Mouse (Mus musculus): Measurements from ENCODE around the gene Rnf5. TPM values are rescaled to one million over a fixed set of nuclear protein-coding genes. Genes with fewer than 3 reads are reported as not detected.

Gene Rnf5
- polyA plus RNA-seq, 1 experiment from 2014 or later, result 82.9 TPM

DNA sequence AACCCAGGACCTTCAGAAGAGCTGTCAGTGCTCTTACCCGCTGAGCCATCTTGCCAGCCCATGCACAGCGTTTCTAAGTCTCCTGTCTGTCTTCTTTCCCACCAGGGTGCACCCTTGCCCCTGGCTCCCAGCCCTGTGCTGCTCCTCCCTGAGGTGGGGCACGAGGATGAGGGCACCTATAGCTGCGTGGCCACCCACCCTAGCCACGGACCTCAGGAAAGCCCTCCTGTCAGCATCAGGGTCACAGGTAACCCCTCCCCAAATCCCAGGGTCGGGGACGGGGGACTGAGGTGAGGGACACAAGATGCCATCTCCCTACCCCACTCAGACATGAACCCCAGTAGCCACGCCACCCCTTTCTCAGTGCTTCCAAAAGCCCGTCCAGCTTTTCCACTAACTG lies 3.6 kb downstream of the Rnf5 start:
- no peak overlapping the region for H3K4me3 ChIP-seq (ENCODE audit: low read depth, low read length)
- H3K9ac ChIP-seq (ENCODE audit: low read length), result no peak overlapping the region
- no peaks in the 10 kb centered on the region for H3K4me1 ChIP-seq (replicated peaks; ENCODE audit: control insufficient read depth, insufficient read depth)
- H3K4me2 ChIP-seq (replicated peaks; ENCODE audit: low read depth), result no peak overlapping the region
- H3K27me3 ChIP-seq (ENCODE audit: control insufficient read depth, insufficient read depth, low read length), result no peaks in the 10 kb centered on the region
- no peak overlapping the region for H3K27ac ChIP-seq (replicated peaks)
- no peak for TF ChIP-seq CTCF (IDR thresholded peaks at IDR 0.05; ENCODE audit: low read depth)
- TF ChIP-seq EP300 (optimal IDR thresholded peaks at IDR 0.05), result no peak
- H3K9me3 ChIP-seq (ENCODE audit: control insufficient read depth, low read length), result no peaks in the 10 kb centered on the region
- peaks cover 12% of the 10 kb centered on the region for H3K36me3 ChIP-seq (ENCODE audit: control insufficient read depth, insufficient read depth, low read length)
- 67% methylated on average over 9 of the region's 9 CpGs for WGBS
- no peak for DNase-seq (ENCODE audit: low spot score)
- no peak for ATAC-seq (ENCODE audit: low FRiP score, low TSS enrichment)

DNA sequence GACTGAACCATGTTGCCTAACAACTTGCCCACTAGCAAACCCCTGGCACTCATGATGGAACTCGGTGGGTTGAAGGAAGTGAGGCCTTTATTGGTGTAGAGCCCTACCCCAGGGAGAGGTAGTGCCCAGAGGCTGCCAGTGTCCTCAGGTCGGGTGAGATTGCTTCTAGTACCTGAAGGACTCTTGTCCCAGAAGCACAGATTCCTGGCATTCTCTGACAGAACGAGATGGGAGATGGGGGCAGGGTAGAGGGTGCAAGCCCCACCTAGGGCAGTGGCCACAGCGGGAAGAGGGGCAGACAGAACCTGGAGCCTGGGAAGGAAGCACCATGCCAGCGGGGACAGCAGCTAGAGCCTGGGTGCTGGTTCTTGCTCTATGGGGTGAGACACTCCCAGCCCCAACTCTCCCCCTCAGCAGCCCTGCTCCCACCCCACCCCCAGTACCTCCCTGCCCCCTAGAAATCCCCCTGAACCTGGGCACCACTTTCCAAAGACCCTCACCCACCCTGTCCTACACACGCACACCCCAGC lies 5.9 kb downstream of the Rnf5 start, which contains the start of gene Ager:
Ager (plus strand) TSS at position 297 of the 530 bp plus-strand sequence.
- Histone ChIP-seq H3K4me1 (replicated peaks; ENCODE audit: control insufficient read depth, insufficient read depth) (no peaks in the 10 kb centered on the region; the same call in 1 of the 2 replicates), H3K36me3 (ENCODE audit: control insufficient read depth, insufficient read depth, low read length) (peaks cover 15% of the 10 kb centered on the region), H3K27me3 (ENCODE audit: control insufficient read depth, insufficient read depth, low read length) (no peaks in the 10 kb centered on the region), H3K27ac (replicated peaks) (no peak within 1 kb of the TSS; the same call in 1 of the 2 replicates), H3K9me3 (ENCODE audit: control insufficient read depth, low read length) (no peaks in the 10 kb centered on the region), H3K9ac (ENCODE audit: low read length) (peak within 1 kb of the TSS; percentile 31; the same call in 1 of the 2 replicates), H3K4me3 (ENCODE audit: low read depth, low read length) (no peak within 1 kb of the TSS), H3K4me2 (replicated peaks; ENCODE audit: low read depth) (no peak within 1 kb of the TSS; the same call in 1 of the 2 replicates)
- ATAC-seq (ENCODE audit: low FRiP score, low TSS enrichment) (no peak), DNase-seq (ENCODE audit: low spot score) (no peak)
- WGBS, result 5% methylated on average over 5 of the region's 6 CpGs
- TF ChIP-seq CTCF (IDR thresholded peaks at IDR 0.05; ENCODE audit: low read depth), result no peak
- TF ChIP-seq EP300 (optimal IDR thresholded peaks at IDR 0.05), result no peak

DNA sequence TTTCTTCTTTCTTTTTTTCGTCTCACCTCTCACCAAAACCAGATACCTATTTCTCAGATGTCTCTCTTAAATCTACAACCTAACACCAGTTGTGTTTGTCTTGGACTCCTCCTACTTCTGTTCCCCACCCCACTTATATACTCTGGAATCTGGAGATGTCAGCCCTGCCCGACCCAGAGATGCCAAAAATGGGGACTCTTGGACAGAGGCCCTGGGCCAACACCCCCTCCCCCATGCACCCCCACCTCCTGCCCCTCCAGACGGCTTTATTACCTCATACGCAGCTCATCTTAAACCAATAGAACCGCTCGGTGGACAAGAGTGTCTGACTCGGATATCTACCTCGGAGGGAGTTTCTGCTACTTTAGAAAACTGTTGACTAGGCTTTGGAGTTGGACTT lies 7.4 kb downstream of the Rnf5 start:
- no peaks in the 10 kb centered on the region for H3K9me3 ChIP-seq (ENCODE audit: control insufficient read depth, low read length)
- 52% methylated on average over 8 of the region's 8 CpGs for WGBS
- H3K27ac ChIP-seq (replicated peaks), result no peak overlapping the region
- H3K27me3 ChIP-seq (ENCODE audit: control insufficient read depth, insufficient read depth, low read length), result no peaks in the 10 kb centered on the region
- H3K9ac ChIP-seq (ENCODE audit: low read length), result no peak overlapping the region
- H3K4me1 ChIP-seq (replicated peaks; ENCODE audit: control insufficient read depth, insufficient read depth), result peaks cover 2% of the 10 kb centered on the region
- H3K4me2 ChIP-seq (replicated peaks; ENCODE audit: low read depth), result no peak overlapping the region
- peaks cover 15% of the 10 kb centered on the region for H3K36me3 ChIP-seq (ENCODE audit: control insufficient read depth, insufficient read depth, low read length)
- DNase-seq (ENCODE audit: low spot score), result no peak
- no peak for ATAC-seq (ENCODE audit: low FRiP score, low TSS enrichment)
- H3K4me3 ChIP-seq (ENCODE audit: low read depth, low read length), result no peak overlapping the region
- no peak for TF ChIP-seq EP300 (optimal IDR thresholded peaks at IDR 0.05)
- TF ChIP-seq CTCF (IDR thresholded peaks at IDR 0.05; ENCODE audit: low read depth), result no peak

DNA sequence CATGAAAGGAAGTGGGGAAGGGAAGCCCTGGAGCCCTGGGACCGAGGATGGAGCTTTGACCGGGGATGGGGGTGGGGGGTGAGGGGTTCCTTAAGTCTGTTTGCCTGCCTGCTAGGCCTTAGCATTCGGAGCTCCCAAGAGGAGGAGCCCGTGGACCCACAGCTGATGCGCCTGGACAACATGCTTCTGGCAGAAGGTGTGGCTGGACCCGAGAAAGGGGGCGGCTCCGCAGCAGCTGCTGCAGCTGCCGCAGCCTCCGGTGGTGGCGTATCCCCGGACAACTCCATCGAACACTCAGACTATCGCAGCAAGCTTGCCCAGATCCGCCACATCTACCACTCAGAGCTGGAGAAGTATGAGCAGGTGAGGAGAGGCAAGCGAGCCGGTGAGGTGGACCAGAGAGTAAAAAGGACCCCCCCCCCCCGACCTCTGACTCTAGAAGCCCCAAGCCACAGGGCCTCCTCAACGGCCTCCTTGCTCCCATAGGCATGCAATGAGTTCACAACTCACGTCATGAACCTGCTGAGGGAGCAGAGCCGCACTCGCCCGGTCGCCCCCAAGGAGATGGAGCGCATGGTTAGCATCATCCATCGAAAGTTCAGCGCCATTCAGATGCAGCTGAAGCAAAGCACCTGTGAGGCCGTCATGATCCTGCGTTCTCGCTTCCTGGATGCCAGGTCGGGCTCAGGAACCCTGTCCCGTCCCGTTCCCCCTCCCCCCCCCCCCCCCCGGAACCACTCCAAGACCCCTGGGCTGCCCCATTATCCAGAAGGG lies 9.6 kb downstream of the Rnf5 start:
- H3K27ac ChIP-seq (replicated peaks), result peak overlapping the region; percentile 97
- DNase-seq (ENCODE audit: low spot score) (peak; percentile 64), ATAC-seq (ENCODE audit: low FRiP score, low TSS enrichment) (no peak)
- H3K36me3 ChIP-seq (ENCODE audit: control insufficient read depth, insufficient read depth, low read length), result peaks cover 8% of the 10 kb centered on the region
- no peaks in the 10 kb centered on the region for H3K27me3 ChIP-seq (ENCODE audit: control insufficient read depth, insufficient read depth, low read length)
- peak overlapping the region; percentile 89 for H3K4me2 ChIP-seq (replicated peaks; ENCODE audit: low read depth)
- 39% methylated on average over 33 of the region's 34 CpGs for WGBS
- H3K4me3 ChIP-seq (ENCODE audit: low read depth, low read length), result peak overlapping the region; percentile 85
- H3K9me3 ChIP-seq (ENCODE audit: control insufficient read depth, low read length), result no peaks in the 10 kb centered on the region
- H3K9ac ChIP-seq (ENCODE audit: low read length), result peak overlapping the region; percentile 95
- TF ChIP-seq CTCF (IDR thresholded peaks at IDR 0.05; ENCODE audit: low read depth) (peak; percentile 36; the same call in 1 of the 2 replicates), EP300 (optimal IDR thresholded peaks at IDR 0.05) (no peak)
- peaks cover 4% of the 10 kb centered on the region for H3K4me1 ChIP-seq (replicated peaks; ENCODE audit: control insufficient read depth, insufficient read depth)

DNA sequence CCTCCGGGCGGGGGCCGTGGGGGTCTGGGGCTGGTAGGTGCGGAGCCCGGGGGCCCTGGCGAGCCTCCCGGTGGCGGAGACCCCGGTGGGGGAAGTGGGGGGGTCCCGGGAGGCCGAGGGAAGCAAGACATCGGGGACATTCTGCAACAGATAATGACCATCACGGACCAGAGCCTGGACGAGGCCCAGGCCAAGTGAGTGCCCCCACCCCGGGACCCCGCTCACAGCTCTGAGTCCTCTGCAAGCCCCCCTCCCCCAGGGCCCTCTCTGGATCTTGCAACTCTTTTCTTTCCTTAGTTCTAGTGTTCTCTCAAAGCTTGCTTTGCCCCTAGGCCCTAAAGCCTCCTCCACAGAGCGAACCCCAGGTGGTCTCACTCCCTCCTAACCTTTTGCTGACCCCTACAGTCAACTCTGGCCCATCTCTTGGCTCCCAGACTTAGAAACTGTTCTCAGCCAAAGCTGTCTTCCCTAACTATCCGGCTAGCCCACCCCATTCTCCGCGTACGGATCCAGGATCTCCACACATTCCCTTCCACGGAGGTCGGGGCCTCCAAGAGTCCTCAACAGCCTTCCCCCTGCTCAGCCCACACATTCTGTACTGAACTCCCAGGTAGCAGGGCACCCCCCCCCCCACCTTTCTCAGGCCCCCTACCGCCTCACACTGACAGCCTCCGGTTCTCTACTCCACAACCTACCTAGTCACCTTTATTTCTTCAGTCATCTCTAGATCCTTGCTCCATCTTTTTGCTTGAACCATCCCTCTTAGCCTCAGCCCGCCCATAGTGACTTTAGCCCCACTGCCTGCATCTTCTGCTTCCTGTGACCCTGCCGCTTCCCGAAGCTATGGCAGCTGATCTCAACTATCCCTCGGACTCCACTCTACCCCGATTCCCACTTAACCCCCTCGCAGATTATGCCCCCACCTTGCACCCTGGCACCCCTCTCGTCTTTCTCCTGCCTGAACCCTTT lies 10.6 kb downstream of the Rnf5 start:
- no peaks in the 10 kb centered on the region for H3K9me3 ChIP-seq (ENCODE audit: control insufficient read depth, low read length)
- WGBS, result under 1% methylated on average over 31 of the region's 32 CpGs
- peak overlapping the region; percentile 89 for H3K4me2 ChIP-seq (replicated peaks; ENCODE audit: low read depth)
- ATAC-seq (ENCODE audit: low FRiP score, low TSS enrichment) (no peak; the same call in 1 of the 2 replicates), DNase-seq (ENCODE audit: low spot score) (peak; percentile 53)
- H3K4me3 ChIP-seq (ENCODE audit: low read depth, low read length), result peak overlapping the region; percentile 85
- H3K36me3 ChIP-seq (ENCODE audit: control insufficient read depth, insufficient read depth, low read length), result peaks cover 8% of the 10 kb centered on the region
- peak overlapping the region; percentile 97 for H3K27ac ChIP-seq (replicated peaks)
- H3K9ac ChIP-seq (ENCODE audit: low read length), result peak overlapping the region; percentile 95
- H3K27me3 ChIP-seq (ENCODE audit: control insufficient read depth, insufficient read depth, low read length), result no peaks in the 10 kb centered on the region
- H3K4me1 ChIP-seq (replicated peaks; ENCODE audit: control insufficient read depth, insufficient read depth), result peaks cover 9% of the 10 kb centered on the region
- TF ChIP-seq CTCF (IDR thresholded peaks at IDR 0.05; ENCODE audit: low read depth) (no peak), EP300 (optimal IDR thresholded peaks at IDR 0.05) (no peak)

Measured in stomach, postnatal 0 days (tissue).